Mouse (Mus musculus) intestine, embryonic 16.5 days (tissue): ENCODE results near the gene 9930111J21Rik1. TPM values are rescaled to one million over a fixed set of nuclear protein-coding genes. Genes with fewer than 3 reads are reported as not detected.
"Not testable (repeated sequence)": the region's sequence is repeated elsewhere in the genome, so short reads cannot be mapped to it uniquely, and the experiment has no call there.

Experiments
- ATAC-seq: fragments of 200-750 bp; cut with Nextera tagmentation; 2 replicates; pipeline ENCODE4 v1.8.0; 2017; ENCODE audit warnings: moderate TSS enrichment, moderate library complexity
- H3K27ac ChIP-seq: fragments of 300-500 bp; sonication (generic); 2 replicates; pipeline ENCODE4 v1.5.1; 2014; ENCODE audit warnings: mild to moderate bottlenecking, low read length
- H3K27me3 ChIP-seq: fragments of 300-500 bp; sonication (generic); replicated peaks from 2 replicates; pipeline ENCODE4 v1.6.1; 2014; ENCODE audit warnings: low read length, control low read depth, mixed read lengths; ENCODE audit not compliant: control insufficient read depth, insufficient read depth
- H3K36me3 ChIP-seq: fragments of 300-500 bp; sonication (generic); 2 replicates; pipeline ENCODE4 v1.6.1; 2014; ENCODE audit warnings: low read length, control low read depth; ENCODE audit not compliant: control insufficient read depth, insufficient read depth
- H3K4me1 ChIP-seq: fragments of 300-500 bp; sonication (generic); 2 replicates; pipeline ENCODE4 v1.6.1; 2014; ENCODE audit warnings: low read length, control low read depth, mixed read lengths; ENCODE audit not compliant: control insufficient read depth, insufficient read depth
- H3K4me2 ChIP-seq: fragments of 300-500 bp; sonication (generic); 2 replicates; pipeline ENCODE4 v1.6.1; 2014; ENCODE audit warnings: low read depth, low read length, control low read depth
- H3K4me3 ChIP-seq: fragments of 300-500 bp; sonication (generic); 2 replicates; pipeline ENCODE4 v1.5.1; 2014; ENCODE audit warnings: mild to moderate bottlenecking, low read length
- H3K9ac ChIP-seq: fragments of 300-500 bp; sonication (generic); 2 replicates; pipeline ENCODE4 v1.6.1; 2014; ENCODE audit warnings: low read depth, low read length
- H3K9me3 ChIP-seq: fragments of 300-500 bp; sonication (generic); 2 replicates; pipeline ENCODE4 v1.6.1; 2016; ENCODE audit warnings: low read length, control low read depth; ENCODE audit not compliant: control insufficient read depth
- WGBS: fragments of 180-500 bp; shearing (Covaris S2); extraction: QIAGEN DNeasy Blood & Tissue Kit; methylation state at CpG from one replicate; pipeline ENCODE4 v1.1.7; 2014; 5-methylcytosine and 5-hydroxymethylcytosine counted together
- polyA plus RNA-seq: library from polyadenylated mRNA; unstranded; fragments of >200 nt; fragmentation: Nextera tagmentation; extraction: Ambion mirVana; gene quantifications from 2 replicates; pipeline ENCODE4 v1.2.1, GENCODE M21; 2015

9930111J21Rik1 gene
- polyA plus RNA-seq, 1 experiment from 2014 or later, result 0.70 TPM

- not testable (repeated sequence) for H3K27ac ChIP-seq, H3K4me3 ChIP-seq, H3K9me3 ChIP-seq, ATAC-seq, H3K36me3 ChIP-seq, H3K4me1 ChIP-seq, H3K27me3 ChIP-seq, H3K9ac ChIP-seq, H3K4me2 ChIP-seq
Measured at GRCm38 (mm10) chr11:48926437-48926836, 52.8 kb downstream of the 9930111J21Rik1 start.

DNA sequence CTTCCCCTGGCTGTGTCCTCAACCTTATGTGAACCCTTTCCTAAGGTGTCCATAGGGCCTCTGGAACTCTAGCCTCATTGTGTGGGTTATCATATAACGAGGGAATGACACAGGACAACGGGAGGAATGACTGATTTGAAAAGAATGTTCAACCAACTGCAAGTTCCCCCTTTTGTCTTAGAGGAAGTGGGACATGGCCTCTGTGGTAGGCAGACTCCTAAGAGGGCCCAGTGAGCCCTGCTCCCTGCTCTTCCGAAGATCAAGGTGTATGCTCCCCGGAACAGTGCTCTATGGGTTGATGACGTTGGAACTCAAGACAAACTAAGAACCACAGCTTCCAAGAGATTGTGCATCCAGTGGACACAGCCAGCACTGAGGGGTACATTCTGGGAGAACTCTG lies 55.4 kb downstream of the 9930111J21Rik1 start:
- H3K4me2 ChIP-seq, H3K36me3 ChIP-seq, ATAC-seq, H3K27ac ChIP-seq, H3K9me3 ChIP-seq, H3K9ac ChIP-seq, H3K4me3 ChIP-seq, H3K4me1 ChIP-seq, H3K27me3 ChIP-seq: not testable (repeated sequence)
- 73% methylated on average over 5 of the region's 5 CpGs for WGBS

GRCm38 (mm10) chr11:48918380-48918779 lies 60.8 kb downstream of the 9930111J21Rik1 start:
- Histone ChIP-seq H3K4me2 (no peak overlapping the region), H3K27ac (no peak overlapping the region), H3K4me1 (no peaks in the 10 kb centered on the region), H3K9ac (no peak overlapping the region), H3K27me3 (no peaks in the 10 kb centered on the region), H3K36me3 (no peaks in the 10 kb centered on the region), H3K9me3 (no peaks in the 10 kb centered on the region), H3K4me3 (no peak overlapping the region)
- WGBS, result 76% methylated on average over 3 of the region's 3 CpGs
- no peak for ATAC-seq

- Histone ChIP-seq H3K9me3 (no peaks in the 10 kb centered on the region), H3K36me3 (no peaks in the 10 kb centered on the region), H3K9ac (no peak overlapping the region), H3K4me2 (no peak overlapping the region), H3K4me3 (no peak overlapping the region), H3K27ac (no peak overlapping the region), H3K4me1 (no peaks in the 10 kb centered on the region), H3K27me3 (no peaks in the 10 kb centered on the region)
- WGBS, result 100% methylated on average over 1 of the region's 1 CpGs
- no peak for ATAC-seq
Measured at GRCm38 (mm10) chr11:48913611-48914010, 65.6 kb downstream of the 9930111J21Rik1 start.

DNA sequence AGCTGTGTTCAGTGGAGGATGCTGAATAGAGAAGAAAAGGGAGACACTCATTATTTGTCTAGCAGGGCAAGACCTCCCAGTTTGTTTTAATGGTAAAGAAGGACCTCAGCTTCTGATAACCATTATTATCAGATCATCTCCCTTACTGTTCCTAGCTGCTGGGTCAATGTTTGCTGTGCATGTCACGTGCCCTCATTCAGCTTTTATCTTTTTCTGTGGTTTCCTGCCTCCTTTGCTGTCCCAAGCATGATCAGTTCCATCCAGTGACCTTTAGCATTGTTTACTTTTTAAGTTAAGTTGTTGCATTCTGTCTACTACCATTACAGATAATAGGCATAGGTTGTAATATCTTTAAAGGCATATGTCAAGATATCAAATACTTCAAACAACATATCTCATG lies 70.7 kb downstream of the 9930111J21Rik1 start:
- WGBS, result 34% methylated on average over 1 of the region's 1 CpGs
- H3K9me3 ChIP-seq, result no peaks in the 10 kb centered on the region
- H3K4me3 ChIP-seq, result no peak overlapping the region
- H3K9ac ChIP-seq, result no peak overlapping the region
- no peak overlapping the region for H3K27ac ChIP-seq
- no peak overlapping the region for H3K4me2 ChIP-seq
- ATAC-seq, result 0 out of 2 replicates have a peak, but pooled peaks have one; percentile 7
- no peaks in the 10 kb centered on the region for H3K36me3 ChIP-seq
- no peaks in the 10 kb centered on the region for H3K27me3 ChIP-seq
- no peaks in the 10 kb centered on the region for H3K4me1 ChIP-seq

- no peak within 1 kb of the TSS for H3K27ac ChIP-seq
- H3K4me3 ChIP-seq, result no peak within 1 kb of the TSS
- H3K4me1 ChIP-seq, result no peaks in the 10 kb centered on the region
- peak; percentile 48 for ATAC-seq
- no peaks in the 10 kb centered on the region for H3K36me3 ChIP-seq
- no peak within 1 kb of the TSS for H3K4me2 ChIP-seq
- H3K27me3 ChIP-seq, result no peaks in the 10 kb centered on the region
- 41% methylated on average over 2 of the region's 2 CpGs for WGBS
- H3K9me3 ChIP-seq, result no peaks in the 10 kb centered on the region
- H3K9ac ChIP-seq, result no peak within 1 kb of the TSS
Measured at GRCm38 (mm10) chr11:48902021-48902420, 77.2 kb downstream of the 9930111J21Rik1 start, which contains the start of gene Gm5431. Gene Gm5431 (minus strand): TSS chr11:48902214.

DNA sequence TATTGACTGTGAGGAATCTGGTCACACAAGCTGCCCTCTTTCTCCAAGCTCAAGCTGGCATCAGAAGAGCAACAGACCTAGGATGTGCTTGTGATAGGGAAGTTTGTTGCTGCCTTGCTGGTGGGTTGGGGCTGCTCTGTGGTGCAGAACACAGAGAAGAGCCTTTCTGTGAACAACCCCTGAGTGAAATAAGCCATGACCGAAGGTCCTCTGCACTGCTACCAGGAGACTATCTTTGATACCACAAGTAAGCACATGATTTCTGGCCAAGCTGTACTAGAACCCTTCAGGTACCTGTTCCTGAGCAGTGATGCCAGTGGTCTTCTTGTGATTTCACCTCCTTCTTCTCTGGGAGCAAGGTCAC lies 77.6 kb downstream of the 9930111J21Rik1 start:
- H3K4me3 ChIP-seq, result not testable (repeated sequence)
- 87% methylated on average over 1 of the region's 1 CpGs for WGBS

DNA sequence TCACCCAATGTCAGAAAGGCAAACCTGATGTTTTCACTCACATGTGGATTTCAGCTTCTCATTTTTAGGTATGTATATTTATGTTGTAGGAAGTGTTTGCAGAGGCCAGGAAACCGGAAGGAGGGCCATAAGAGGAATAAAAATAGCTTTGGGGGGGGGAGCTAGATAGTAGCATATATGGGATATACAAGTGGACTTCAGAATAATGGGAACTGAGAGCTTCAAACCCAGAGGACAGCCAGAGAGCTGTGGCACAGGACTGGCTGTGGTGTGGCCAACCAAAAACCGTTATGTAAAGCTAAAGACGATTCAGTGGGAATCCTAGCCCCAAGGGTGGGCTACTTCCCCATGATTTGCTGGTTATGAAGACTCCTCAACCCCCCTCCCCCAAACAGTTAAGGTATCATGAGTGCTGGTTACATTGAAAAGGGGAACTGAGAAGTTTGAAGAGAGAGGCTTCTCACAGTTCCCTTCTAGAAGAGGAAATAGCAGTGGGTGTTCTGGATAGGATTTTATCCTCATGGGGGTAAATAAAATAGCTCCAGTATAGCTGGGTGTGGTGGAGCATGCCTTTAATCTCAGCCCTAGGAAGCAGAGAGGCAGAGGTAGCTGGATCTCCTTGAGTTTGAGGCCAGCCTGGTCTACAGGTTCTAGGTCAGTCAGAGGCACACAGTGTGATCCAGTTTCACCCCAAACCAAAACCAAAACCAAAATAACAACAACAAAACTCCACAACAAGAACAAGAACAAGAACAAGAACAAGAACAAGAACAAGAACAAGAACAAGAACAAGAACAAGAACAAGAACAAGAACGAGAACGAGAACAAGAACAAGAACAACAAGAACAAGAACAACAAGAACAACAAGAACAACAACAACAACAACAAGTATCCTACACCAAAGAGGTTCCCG lies 78.3 kb downstream of the 9930111J21Rik1 start:
- not testable (repeated sequence) for H3K27me3 ChIP-seq, H3K27ac ChIP-seq, ATAC-seq, H3K4me1 ChIP-seq, H3K4me2 ChIP-seq, H3K9me3 ChIP-seq, H3K36me3 ChIP-seq, H3K4me3 ChIP-seq, H3K9ac ChIP-seq
- 78% methylated on average over 6 of the region's 6 CpGs for WGBS

More for the DNA sequence above, 77.6 kb downstream of the 9930111J21Rik1 start:
- H3K27me3 ChIP-seq, H3K4me2 ChIP-seq, H3K36me3 ChIP-seq, H3K4me1 ChIP-seq, ATAC-seq, H3K27ac ChIP-seq, H3K9me3 ChIP-seq, H3K9ac ChIP-seq: not testable (repeated sequence)

DNA sequence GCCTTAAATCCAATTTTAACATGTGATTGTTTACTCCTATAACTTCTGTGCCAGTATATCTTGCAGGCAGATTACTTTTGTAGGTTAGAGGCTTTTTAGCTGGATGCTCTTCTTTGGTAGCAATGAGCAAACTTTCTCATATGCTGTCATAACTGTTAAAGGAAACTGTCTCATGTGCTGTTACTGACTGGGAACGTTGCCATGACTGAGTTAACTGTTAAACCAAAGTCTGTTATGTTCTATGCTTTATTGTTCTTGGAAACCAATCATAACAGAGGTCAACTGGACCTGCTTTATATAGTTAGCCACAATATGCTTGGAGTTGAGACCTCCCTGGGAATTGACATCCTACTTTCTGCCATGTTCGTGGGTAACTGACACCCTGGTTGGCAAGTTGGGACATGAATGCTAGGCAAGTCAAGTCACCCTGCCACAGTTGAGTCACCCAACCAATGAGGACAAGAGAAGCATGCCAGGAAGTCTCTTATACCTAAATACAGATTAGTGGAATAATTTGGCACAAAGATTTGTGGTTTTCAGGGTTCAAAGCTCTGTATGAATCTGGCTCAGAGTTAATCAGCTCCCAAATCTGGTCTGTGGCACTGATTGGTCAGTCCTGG lies 80.3 kb downstream of the 9930111J21Rik1 start:
- no peak overlapping the region for H3K4me3 ChIP-seq
- no peak overlapping the region for H3K9ac ChIP-seq
- no peak for ATAC-seq
- no peak overlapping the region for H3K4me2 ChIP-seq
- no peak overlapping the region for H3K27ac ChIP-seq
- no peaks in the 10 kb centered on the region for H3K9me3 ChIP-seq
- no peaks in the 10 kb centered on the region for H3K4me1 ChIP-seq
- WGBS, result 65% methylated on average over 2 of the region's 2 CpGs
- H3K36me3 ChIP-seq, result no peaks in the 10 kb centered on the region
- H3K27me3 ChIP-seq, result no peaks in the 10 kb centered on the region
